Mouse (Mus musculus) neural tube, embryonic 11.5 days (tissue): ENCODE measurements at regions not wholly inside any gene's neighbourhood (a gene's known extent, or its start where the extent isn't known, plus 50 kb on each side); places are given as distances from the start of the nearest gene placed in this dataset.

Source experiments
- ATAC-seq: fragments of 200-750 bp; cut with Nextera tagmentation; 2 replicates; pipeline ENCODE4 v1.8.0; 2017; ENCODE audit warnings: moderate number of reproducible peaks, mild to moderate bottlenecking, moderate TSS enrichment, moderate library complexity; ENCODE audit not compliant: insufficient read depth, low FRiP score, low TSS enrichment
- DNase-seq: peaks from one replicate; pipeline ENCODE4 v3.0.0-alpha.2; 2015; ENCODE audit warnings: low spot score
- H3K27ac ChIP-seq: fragments of 300-500 bp; sonication (generic); 2 replicates; pipeline ENCODE4 v1.5.1; 2014; ENCODE audit warnings: low read depth, mild to moderate bottlenecking, low read length
- H3K27me3 ChIP-seq: fragments of 300-500 bp; sonication (generic); 2 replicates; pipeline ENCODE4 v1.6.1; 2014; ENCODE audit warnings: mild to moderate bottlenecking, low read length, mixed read lengths; ENCODE audit not compliant: control insufficient read depth, insufficient read depth
- H3K36me3 ChIP-seq: fragments of 300-500 bp; sonication (generic); 2 replicates; pipeline ENCODE4 v1.6.1; 2014; ENCODE audit warnings: mild to moderate bottlenecking, low read length, moderate library complexity, mixed read lengths; ENCODE audit not compliant: control insufficient read depth, insufficient read depth
- H3K4me1 ChIP-seq: fragments of 300-500 bp; sonication (generic); 2 replicates; pipeline ENCODE4 v1.6.1; 2014; ENCODE audit warnings: low read length, mixed read lengths; ENCODE audit not compliant: control insufficient read depth, insufficient read depth
- H3K4me2 ChIP-seq: fragments of 300-500 bp; sonication (generic); 2 replicates; pipeline ENCODE4 v1.6.1; 2014; ENCODE audit warnings: low read depth, mild to moderate bottlenecking, moderate library complexity
- H3K4me3 ChIP-seq: fragments of 300-500 bp; sonication (generic); 2 replicates; pipeline ENCODE4 v1.5.1; 2014; ENCODE audit warnings: low read depth, low read length
- H3K9ac ChIP-seq: fragments of 300-500 bp; sonication (generic); 2 replicates; pipeline ENCODE4 v1.6.1; 2014; ENCODE audit warnings: mild to moderate bottlenecking, low read length
- H3K9me3 ChIP-seq: fragments of 300-500 bp; sonication (generic); 2 replicates; pipeline ENCODE4 v1.6.1; 2016; ENCODE audit warnings: low read length; ENCODE audit not compliant: control insufficient read depth
- WGBS: fragments of 180-500 bp; shearing (Covaris S2); extraction: QIAGEN DNeasy Blood & Tissue Kit; methylation state at CpG from one replicate; pipeline ENCODE4 v1.1.7; 2014; 5-methylcytosine and 5-hydroxymethylcytosine counted together

DNA sequence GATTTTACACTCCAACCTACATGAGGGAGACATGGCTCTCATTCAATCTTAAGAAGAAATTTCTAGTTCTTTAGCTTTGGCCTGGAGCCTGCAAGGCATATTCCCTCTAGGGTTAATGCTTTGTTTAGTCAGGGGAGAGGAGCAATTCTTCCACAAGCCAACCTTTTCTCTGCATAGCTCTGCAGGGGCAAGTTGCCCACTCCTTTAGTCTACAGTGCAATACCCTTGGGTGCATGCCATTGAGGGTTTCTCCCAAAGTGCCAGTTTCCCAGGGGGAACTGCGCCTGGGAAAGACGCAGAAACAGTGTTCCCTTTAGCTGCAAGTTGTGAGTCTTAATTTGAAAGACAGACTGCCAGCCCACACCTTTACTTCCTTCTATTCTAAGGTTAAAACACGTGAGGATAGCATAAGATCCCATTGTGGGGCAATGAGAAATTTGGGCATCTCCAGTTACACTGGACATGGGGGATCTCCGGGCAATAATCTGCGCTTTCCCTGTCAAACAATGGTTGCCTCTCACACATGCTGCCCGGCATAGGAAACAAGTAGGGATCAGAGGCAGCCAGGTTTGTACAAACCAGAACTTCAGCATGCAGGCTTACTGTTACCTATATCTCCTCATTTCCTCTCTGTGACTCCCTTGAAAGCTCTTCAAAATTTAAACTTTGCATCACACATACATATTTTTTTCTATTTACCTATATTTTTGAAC is 620.1 kb upstream of the Alcam start:
- H3K4me3 ChIP-seq, result no peak overlapping the region
- no peaks in the 10 kb centered on the region for H3K27me3 ChIP-seq
- no peak overlapping the region for H3K9ac ChIP-seq
- H3K36me3 ChIP-seq, result no peaks in the 10 kb centered on the region
- H3K4me1 ChIP-seq, result no peaks in the 10 kb centered on the region
- no peak overlapping the region for H3K4me2 ChIP-seq
- 71% methylated on average over 6 of the region's 6 CpGs for WGBS
- no peak overlapping the region for H3K27ac ChIP-seq
- DNase-seq (no peak), ATAC-seq (no peak)
- H3K9me3 ChIP-seq, result no peaks in the 10 kb centered on the region

GRCm38 (mm10) chr16:53071887-53072682 is 618.2 kb upstream of the Alcam start:
- Histone ChIP-seq H3K27me3 (no peaks in the 10 kb centered on the region), H3K4me3 (no peak overlapping the region), H3K4me1 (no peaks in the 10 kb centered on the region), H3K4me2 (no peak overlapping the region), H3K36me3 (no peaks in the 10 kb centered on the region), H3K9ac (no peak overlapping the region), H3K9me3 (no peaks in the 10 kb centered on the region), H3K27ac (no peak overlapping the region)
- no peak for ATAC-seq
- DNase-seq, result no peak
- WGBS, result 88% methylated on average over 9 of the region's 9 CpGs

DNA sequence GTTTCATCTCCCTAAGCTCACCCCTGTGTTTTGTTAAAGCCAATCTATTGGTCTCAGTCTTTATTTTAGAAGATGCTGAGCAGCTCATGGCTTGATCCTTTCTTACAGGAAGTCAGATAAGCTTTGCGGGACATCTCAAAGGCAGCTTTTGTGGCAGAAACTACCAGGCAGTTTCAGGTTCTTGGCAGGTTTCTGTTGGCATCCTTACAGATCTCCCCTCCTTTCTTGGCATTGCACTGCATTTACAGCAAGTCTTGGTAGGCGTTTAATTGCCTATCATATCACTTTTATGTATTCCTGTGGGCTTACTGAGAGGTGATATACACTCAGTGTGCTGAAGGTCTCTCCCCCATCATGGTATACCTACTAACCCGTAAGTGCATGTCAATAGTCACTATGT is 610.3 kb upstream of the Alcam start:
- ATAC-seq (no peak), DNase-seq (no peak)
- H3K27me3 ChIP-seq, result no peaks in the 10 kb centered on the region
- no peak overlapping the region for H3K27ac ChIP-seq
- 78% methylated on average over 3 of the region's 3 CpGs for WGBS
- H3K4me3 ChIP-seq, result no peak overlapping the region
- no peak overlapping the region for H3K9ac ChIP-seq
- H3K4me1 ChIP-seq, result no peaks in the 10 kb centered on the region
- no peaks in the 10 kb centered on the region for H3K9me3 ChIP-seq
- H3K4me2 ChIP-seq, result no peak overlapping the region
- no peaks in the 10 kb centered on the region for H3K36me3 ChIP-seq

GRCm38 (mm10) chr16:53063061-53063460 is 609.2 kb upstream of the Alcam start:
- DNase-seq, result no peak
- WGBS, result 87% methylated on average over 5 of the region's 5 CpGs
- no peaks in the 10 kb centered on the region for H3K9me3 ChIP-seq
- H3K4me2 ChIP-seq, result no peak overlapping the region
- ATAC-seq, result no peak
- H3K4me3 ChIP-seq, result no peak overlapping the region
- H3K36me3 ChIP-seq, result no peaks in the 10 kb centered on the region
- H3K9ac ChIP-seq, result no peak overlapping the region
- no peak overlapping the region for H3K27ac ChIP-seq
- H3K27me3 ChIP-seq, result no peaks in the 10 kb centered on the region
- no peaks in the 10 kb centered on the region for H3K4me1 ChIP-seq

- H3K4me3 ChIP-seq, result no peak overlapping the region
- H3K27ac ChIP-seq, result no peak overlapping the region
- no peak overlapping the region for H3K4me2 ChIP-seq
- no peaks in the 10 kb centered on the region for H3K4me1 ChIP-seq
- no peaks in the 10 kb centered on the region for H3K36me3 ChIP-seq
- no peaks in the 10 kb centered on the region for H3K9me3 ChIP-seq
- no peak overlapping the region for H3K9ac ChIP-seq
- ATAC-seq (no peak), DNase-seq (no peak)
- H3K27me3 ChIP-seq, result no peaks in the 10 kb centered on the region
- 63% methylated on average over 1 of the region's 1 CpGs for WGBS
These were observed 572.2 kb upstream of the Alcam start for GRCm38 (mm10) chr16:53026056-53026455.

DNA sequence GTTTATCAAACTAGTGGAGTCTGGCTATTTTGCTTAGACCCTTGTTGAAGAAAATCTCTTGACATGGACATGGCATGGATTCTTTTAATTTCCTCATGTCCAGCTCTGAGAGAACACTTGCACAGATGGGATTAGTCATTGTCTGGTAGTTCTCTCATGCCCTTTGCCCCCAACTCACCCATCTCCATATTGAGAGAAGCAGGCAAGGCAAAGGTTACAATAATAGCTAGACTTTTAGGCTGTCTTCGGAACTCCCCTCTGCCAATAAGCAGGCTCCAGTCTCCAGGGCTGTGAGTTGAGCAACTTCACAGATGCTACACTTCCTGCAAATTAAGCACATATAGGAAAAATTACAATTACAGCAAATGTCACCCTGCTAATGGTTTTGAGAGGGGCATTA is 558.0 kb upstream of the Alcam start:
- Histone ChIP-seq H3K27ac (no peak overlapping the region), H3K9ac (no peak overlapping the region), H3K36me3 (no peaks in the 10 kb centered on the region), H3K9me3 (no peaks in the 10 kb centered on the region), H3K4me3 (no peak overlapping the region), H3K27me3 (no peaks in the 10 kb centered on the region), H3K4me1 (no peaks in the 10 kb centered on the region), H3K4me2 (no peak overlapping the region)
- WGBS, result 73% methylated on average over 1 of the region's 1 CpGs
- DNase-seq (no peak), ATAC-seq (no peak)

DNA sequence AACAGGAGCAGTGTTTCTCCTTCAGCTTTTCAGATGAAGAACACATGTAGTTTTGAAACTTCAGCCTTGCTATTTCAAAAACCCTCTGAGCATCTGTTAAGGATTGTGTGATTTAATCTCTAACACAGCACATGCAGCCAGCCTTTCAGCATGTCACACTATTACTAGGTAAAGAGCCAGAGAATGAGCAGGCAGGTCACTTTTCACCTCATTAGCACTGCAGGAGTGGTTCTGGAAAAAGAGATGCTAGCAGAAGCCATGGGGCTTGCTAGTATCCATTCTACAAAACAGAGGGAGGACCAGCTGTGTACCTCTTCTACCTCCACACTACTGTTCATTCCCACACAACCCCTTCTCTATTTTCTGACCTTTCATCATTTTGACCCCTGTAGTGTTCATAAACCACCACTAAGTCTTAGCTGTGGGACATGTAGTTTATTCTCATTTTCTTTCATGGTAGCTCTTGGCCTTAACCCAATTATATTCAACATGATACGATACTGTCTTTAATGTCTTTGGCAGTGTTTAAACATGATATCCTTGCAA is 535.1 kb upstream of the Alcam start:
- Histone ChIP-seq H3K4me1 (no peaks in the 10 kb centered on the region), H3K4me2 (no peak overlapping the region), H3K27ac (no peak overlapping the region), H3K4me3 (no peak overlapping the region), H3K9me3 (no peaks in the 10 kb centered on the region), H3K9ac (no peak overlapping the region), H3K27me3 (no peaks in the 10 kb centered on the region), H3K36me3 (no peaks in the 10 kb centered on the region)
- ATAC-seq, result no peak
- no peak for DNase-seq
- 86% methylated on average over 1 of the region's 1 CpGs for WGBS

DNA sequence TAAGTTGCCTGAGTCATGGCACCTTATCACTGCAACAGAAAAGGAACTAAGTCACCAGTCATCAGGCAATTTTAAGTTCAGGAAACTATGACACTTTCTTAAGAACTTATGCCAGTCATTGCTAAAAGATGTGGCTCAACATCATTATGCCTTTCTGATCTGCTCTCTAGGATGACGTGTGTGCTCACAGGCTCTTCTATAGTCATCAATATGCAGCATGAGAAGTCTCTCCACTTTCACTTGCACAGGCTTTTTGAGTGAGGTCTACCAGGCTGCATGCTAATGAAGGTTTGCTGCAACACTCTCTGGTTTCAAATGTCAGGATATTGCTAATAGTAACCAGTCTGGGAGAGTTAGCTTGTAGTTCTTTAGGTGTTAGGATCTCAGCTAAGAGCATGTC is 530.5 kb upstream of the Alcam start:
- Histone ChIP-seq H3K4me1 (no peaks in the 10 kb centered on the region), H3K27me3 (no peaks in the 10 kb centered on the region), H3K9ac (no peak overlapping the region), H3K27ac (no peak overlapping the region), H3K4me2 (no peak overlapping the region), H3K36me3 (no peaks in the 10 kb centered on the region), H3K9me3 (no peaks in the 10 kb centered on the region), H3K4me3 (no peak overlapping the region)
- no peak for ATAC-seq
- 67% methylated on average over 1 of the region's 1 CpGs for WGBS
- no peak for DNase-seq

GRCm38 (mm10) chr16:52980995-52981394 is 527.1 kb upstream of the Alcam start:
- 89% methylated on average over 2 of the region's 2 CpGs for WGBS
- H3K36me3 ChIP-seq, result no peaks in the 10 kb centered on the region
- H3K9ac ChIP-seq, result no peak overlapping the region
- H3K9me3 ChIP-seq, result no peaks in the 10 kb centered on the region
- H3K4me1 ChIP-seq, result no peaks in the 10 kb centered on the region
- ATAC-seq (no peak), DNase-seq (no peak)
- no peaks in the 10 kb centered on the region for H3K27me3 ChIP-seq
- H3K4me3 ChIP-seq, result no peak overlapping the region
- no peak overlapping the region for H3K27ac ChIP-seq
- H3K4me2 ChIP-seq, result no peak overlapping the region
